Mouse (Mus musculus) cerebellum, postnatal 14 days (tissue): ENCODE data around the gene Tdrd7.
A peak's percentile ranks its signal among the peaks of the same experiment; 100 is the strongest.

ENCODE experiments used
- DNase-seq, 2 experiments: peaks; one replicate each; pipeline ENCODE4 v3.0.0; 2021; ENCODE audit warnings: mixed read lengths in 2 of 2

The Tdrd7 gene

GRCm38 (mm10) chr4:45964771-45965439 is at the start of gene Tdrd7:
TSS of gene Tdrd7 (plus strand) at chr4:45965334.
- DNase-seq, result no peak

GRCm38 (mm10) chr4:45917091-45917490 is 48.0 kb upstream of the Tdrd7 start:
- DNase-seq, result no peak

GRCm38 (mm10) chr4:45921663-45922435 is 43.3 kb upstream of the Tdrd7 start:
- no peak for DNase-seq

GRCm38 (mm10) chr4:45924011-45924410 is 41.1 kb upstream of the Tdrd7 start:
- no peak for DNase-seq

GRCm38 (mm10) chr4:45928561-45928960 is 36.6 kb upstream of the Tdrd7 start:
- DNase-seq, result no peak

- DNase-seq, result peak; percentile 76 to 86
These were observed 23.5 kb upstream of the Tdrd7 start for GRCm38 (mm10) chr4:45941628-45942044.

- DNase-seq, result no peak
These were observed 17.4 kb upstream of the Tdrd7 start for GRCm38 (mm10) chr4:45947729-45948128.

GRCm38 (mm10) chr4:45949109-45949848 is 15.9 kb upstream of the Tdrd7 start:
- no peak for DNase-seq

- DNase-seq, result no peak
These were observed 13.3 kb upstream of the Tdrd7 start for GRCm38 (mm10) chr4:45951830-45952229.

- no peak for DNase-seq
These were observed 11.9 kb upstream of the Tdrd7 start for GRCm38 (mm10) chr4:45953025-45953919.

GRCm38 (mm10) chr4:45955235-45955634 is 9.9 kb upstream of the Tdrd7 start:
- DNase-seq, result no peak

GRCm38 (mm10) chr4:45956131-45956530 is 9.0 kb upstream of the Tdrd7 start:
- DNase-seq, result no peak

- DNase-seq, result no peak
These were observed 8.4 kb upstream of the Tdrd7 start for GRCm38 (mm10) chr4:45956706-45957105.

- no peak for DNase-seq
These were observed 758 bp downstream of the Tdrd7 start for GRCm38 (mm10) chr4:45965737-45966447.

- DNase-seq, result no peak
These were observed 1.6 kb downstream of the Tdrd7 start for GRCm38 (mm10) chr4:45966716-45967115.

GRCm38 (mm10) chr4:45967479-45968341 is 2.6 kb downstream of the Tdrd7 start:
- no peak for DNase-seq

GRCm38 (mm10) chr4:45969051-45969450 is 3.9 kb downstream of the Tdrd7 start:
- no peak for DNase-seq

- no peak for DNase-seq
These were observed 5.0 kb downstream of the Tdrd7 start for GRCm38 (mm10) chr4:45970048-45970560.

- peak; percentile 100 for DNase-seq
These were observed 6.8 kb downstream of the Tdrd7 start for GRCm38 (mm10) chr4:45971806-45972447.

- no peak for DNase-seq
These were observed 7.3 kb downstream of the Tdrd7 start for GRCm38 (mm10) chr4:45972448-45972854.
